Mouse (Mus musculus) E14TG2a.4 (cell line): ENCODE results near the gene Tirap.

ENCODE experiments used
- H3K27me3 ChIP-seq: 2 replicates; pipeline ENCODE4 v1.6.1; 2014; ENCODE audit warnings: low read length, control low read depth; ENCODE audit not compliant: insufficient read depth
- H3K36me3 ChIP-seq: 2 replicates; pipeline ENCODE4 v1.6.1; 2014; ENCODE audit warnings: low read length, control low read depth; ENCODE audit not compliant: insufficient read depth
- H3K4me1 ChIP-seq: replicated peaks from 2 replicates; pipeline ENCODE4 v1.6.1; 2014; ENCODE audit warnings: low read depth, low read length, control low read depth
- H3K4me3 ChIP-seq: replicated peaks from 2 replicates; pipeline ENCODE4 v1.5.1; 2014; ENCODE audit warnings: mild to moderate bottlenecking, low read length
- H3K9me3 ChIP-seq: 2 replicates; pipeline ENCODE4 v1.6.1; 2014; ENCODE audit warnings: low read length, control low read depth
- CTCF ChIP-seq: conservative IDR thresholded peaks from 2 replicates; pipeline ENCODE4 v1.5.1; 2014; ENCODE audit warnings: low read length
- NANOG ChIP-seq: IDR thresholded peaks from 2 replicates; pipeline ENCODE4 v1.6.1; 2014; ENCODE audit warnings: borderline replicate concordance, low read length, mixed read lengths
- POU5F1 ChIP-seq: IDR thresholded peaks from 2 replicates; pipeline ENCODE4 v1.6.1; 2014; ENCODE audit warnings: low read length, borderline replicate concordance

The Tirap gene

DNA sequence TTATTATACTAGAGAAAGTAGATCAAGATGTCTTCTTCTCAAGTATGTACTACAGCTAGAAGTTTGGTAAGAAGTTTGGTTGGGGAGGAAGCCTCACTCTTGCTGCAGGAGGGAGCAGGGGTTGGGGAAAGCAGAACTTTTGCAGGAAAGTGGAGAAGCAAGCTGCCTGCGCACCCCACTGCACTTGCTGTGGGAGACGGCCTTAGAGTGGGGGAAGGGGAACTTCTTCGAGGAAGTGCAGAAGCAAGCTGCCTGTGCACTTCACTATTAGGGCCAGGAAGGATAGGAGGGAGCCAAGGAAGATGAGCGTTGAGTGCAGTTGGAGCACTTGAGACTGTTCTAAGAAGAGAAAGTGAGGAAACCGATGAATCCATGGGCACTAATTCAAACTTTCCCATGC, 16.7 kb downstream of the Tirap start:
- Histone ChIP-seq H3K4me1 (peaks cover 2% of the 10 kb centered on the region; the same call in 1 of the 2 replicates), H3K27me3 (no peaks in the 10 kb centered on the region; the same call in 1 of the 2 replicates)
- TF ChIP-seq CTCF: no peak
- no peak for TF ChIP-seq NANOG
- no peak for TF ChIP-seq POU5F1

DNA sequence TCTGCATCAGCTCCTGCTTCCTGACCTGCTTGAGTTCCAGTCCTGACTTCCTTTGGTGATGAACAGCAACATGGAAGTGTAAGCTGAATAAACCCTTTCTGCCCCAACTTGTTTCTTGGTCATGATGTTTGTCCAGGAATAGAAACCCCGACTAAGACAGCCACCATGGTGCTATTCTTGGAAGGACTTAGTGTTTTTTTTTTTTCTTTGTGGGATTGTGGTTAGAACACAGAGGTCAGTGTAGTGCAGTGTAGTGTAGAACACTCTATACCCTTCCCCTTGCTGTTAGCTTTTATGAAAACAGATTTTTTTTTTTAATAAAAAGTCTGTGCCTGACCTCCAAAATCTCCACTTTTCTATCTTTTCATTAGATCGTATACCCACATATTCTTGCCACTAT, 17.3 kb downstream of the Tirap start:
- TF ChIP-seq CTCF (no peak), NANOG (no peak), POU5F1 (no peak)
- H3K9me3 ChIP-seq: no peaks in the 10 kb centered on the region
- H3K4me3 ChIP-seq: no peak overlapping the region
- H3K36me3 ChIP-seq: no peaks in the 10 kb centered on the region
- H3K4me1 ChIP-seq: 0 out of 2 replicates have a peak, but pooled peaks cover 2% of the 10 kb centered on the region
- H3K27me3 ChIP-seq: no peaks in the 10 kb centered on the region

More for the DNA sequence above, 16.7 kb downstream of the Tirap start:
- no peak overlapping the region for H3K4me3 ChIP-seq
- H3K36me3 ChIP-seq: no peaks in the 10 kb centered on the region
- no peaks in the 10 kb centered on the region for H3K9me3 ChIP-seq

DNA sequence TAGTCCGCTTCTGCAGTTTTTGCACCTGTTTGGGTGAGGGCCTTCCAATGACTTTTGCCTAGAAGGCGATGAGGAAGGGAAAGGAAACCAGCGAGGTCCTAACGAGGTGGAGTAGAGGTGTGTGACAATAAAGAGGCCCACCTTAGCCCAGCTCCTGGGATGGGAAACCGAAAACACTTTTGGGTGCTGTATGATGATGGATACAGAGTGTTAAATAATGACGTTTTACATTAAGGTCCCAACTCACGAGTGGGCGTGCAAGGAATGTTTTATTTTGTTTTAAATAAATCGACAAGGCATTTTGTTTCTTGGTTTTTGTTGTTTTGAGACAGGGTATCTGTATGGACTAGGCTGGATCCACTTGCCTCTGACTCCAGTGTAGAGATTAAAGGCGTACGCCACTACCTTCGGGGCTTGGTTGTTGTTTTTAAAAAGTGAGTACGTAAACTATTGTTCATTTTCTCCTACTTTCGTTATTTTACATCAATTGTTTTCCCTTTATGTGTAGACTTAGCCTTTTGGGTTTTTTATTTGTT, 23.9 kb downstream of the Tirap start:
- no peak for TF ChIP-seq NANOG
- no peak for TF ChIP-seq POU5F1
- TF ChIP-seq CTCF: no peak
- peak overlapping the region; percentile 89 for H3K4me3 ChIP-seq
- no peaks in the 10 kb centered on the region for H3K9me3 ChIP-seq
- H3K27me3 ChIP-seq: no peaks in the 10 kb centered on the region
- H3K4me1 ChIP-seq: peaks cover 37% of the 10 kb centered on the region
- H3K36me3 ChIP-seq: peaks cover 3% of the 10 kb centered on the region

DNA sequence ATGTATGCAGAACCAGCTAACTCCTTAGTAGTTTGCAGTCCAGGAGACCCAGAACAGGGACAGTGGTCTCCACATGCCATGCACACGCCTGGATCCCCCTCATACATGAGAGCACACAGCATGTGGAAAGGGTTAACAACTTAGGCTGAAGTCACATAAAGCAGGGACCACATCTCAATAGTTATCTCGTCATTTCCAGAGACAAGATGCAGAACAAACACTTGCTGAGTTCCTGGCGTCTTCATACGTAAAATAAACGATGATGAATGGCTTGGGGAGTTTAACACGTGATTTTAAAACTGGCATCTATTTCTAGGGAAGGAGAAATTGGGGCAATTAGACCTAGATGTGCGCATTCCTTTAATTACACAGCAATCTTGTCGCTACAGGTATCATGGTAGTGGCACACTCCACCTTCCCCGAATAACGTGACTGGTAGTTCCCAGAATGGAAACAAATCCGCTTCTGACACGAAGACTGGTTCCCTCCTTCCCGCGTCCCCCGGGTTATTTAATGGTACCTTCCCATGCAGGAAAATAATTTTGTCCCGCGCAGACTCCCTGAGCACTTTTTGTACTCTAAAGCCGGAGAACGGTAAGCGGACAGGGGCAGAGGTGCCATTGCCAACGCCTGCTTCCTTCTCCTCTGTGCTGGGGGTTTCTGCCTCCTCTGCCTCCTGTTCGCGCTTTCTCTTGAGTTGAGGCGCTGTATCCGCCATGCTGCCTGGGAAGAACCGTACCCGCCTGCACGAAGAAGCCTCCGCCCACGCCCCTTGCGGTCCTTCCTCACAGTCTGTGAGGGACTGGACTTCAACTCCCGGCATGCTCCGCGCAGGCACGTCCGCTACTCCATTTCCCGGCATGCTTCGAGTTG, 24.6 kb downstream of the Tirap start, which contains the start of gene Dcps:
Dcps (minus strand) TSS at position 811 of the 873 bp plus-strand sequence.
- peaks cover 10% of the 10 kb centered on the region for H3K36me3 ChIP-seq
- no peaks in the 10 kb centered on the region for H3K9me3 ChIP-seq
- H3K4me3 ChIP-seq: peak within 1 kb of the TSS; percentile 89
- TF ChIP-seq POU5F1 (no peak), CTCF (no peak), NANOG (no peak)
- H3K27me3 ChIP-seq: no peaks in the 10 kb centered on the region
- peaks cover 37% of the 10 kb centered on the region for H3K4me1 ChIP-seq

DNA sequence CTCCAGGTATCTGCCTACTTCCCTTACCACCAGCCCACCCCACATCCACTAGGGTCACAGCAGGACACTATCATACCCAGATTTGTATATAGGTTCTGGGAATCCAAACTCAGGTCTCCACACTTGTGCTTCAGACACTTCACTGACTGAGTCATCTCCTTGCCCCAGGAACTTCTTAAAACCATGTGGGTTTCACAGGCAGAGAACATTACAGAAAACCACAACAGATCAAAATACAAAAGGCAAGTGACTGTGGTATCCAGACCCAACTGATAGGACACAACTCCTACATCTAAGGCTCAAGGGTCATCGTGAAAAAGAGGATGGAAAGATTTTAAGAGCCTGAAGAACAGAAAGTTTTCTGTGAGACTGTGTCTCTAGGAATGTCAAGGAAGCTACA, 26.8 kb downstream of the Tirap start:
- TF ChIP-seq CTCF: no peak
- TF ChIP-seq NANOG: no peak
- no peak for TF ChIP-seq POU5F1
- peaks cover 30% of the 10 kb centered on the region for H3K36me3 ChIP-seq
- peaks cover 37% of the 10 kb centered on the region for H3K4me1 ChIP-seq
- H3K9me3 ChIP-seq: no peaks in the 10 kb centered on the region
- no peak overlapping the region for H3K4me3 ChIP-seq
- H3K27me3 ChIP-seq: no peaks in the 10 kb centered on the region

DNA sequence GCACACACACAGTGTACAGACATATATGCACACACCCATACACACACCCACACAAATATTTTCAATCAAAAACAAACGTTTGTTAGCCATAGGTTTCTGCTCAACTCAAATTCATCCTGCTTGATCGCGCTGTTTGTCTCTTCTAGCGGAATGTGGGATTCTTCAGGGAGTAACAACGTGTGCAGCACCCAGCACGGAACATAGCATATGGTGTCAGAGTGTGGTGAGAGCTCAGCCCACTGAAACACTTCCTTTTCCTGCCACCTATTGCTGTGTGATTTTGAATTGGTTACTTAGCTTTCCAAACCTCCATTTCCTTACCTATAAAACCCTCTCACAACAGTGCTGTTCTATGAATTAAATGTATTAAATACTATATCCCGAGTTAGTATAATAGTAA, 30.0 kb downstream of the Tirap start:
- H3K36me3 ChIP-seq: peaks cover 56% of the 10 kb centered on the region
- no peaks in the 10 kb centered on the region for H3K9me3 ChIP-seq
- TF ChIP-seq POU5F1 (no peak), NANOG (no peak), CTCF (no peak)

DNA sequence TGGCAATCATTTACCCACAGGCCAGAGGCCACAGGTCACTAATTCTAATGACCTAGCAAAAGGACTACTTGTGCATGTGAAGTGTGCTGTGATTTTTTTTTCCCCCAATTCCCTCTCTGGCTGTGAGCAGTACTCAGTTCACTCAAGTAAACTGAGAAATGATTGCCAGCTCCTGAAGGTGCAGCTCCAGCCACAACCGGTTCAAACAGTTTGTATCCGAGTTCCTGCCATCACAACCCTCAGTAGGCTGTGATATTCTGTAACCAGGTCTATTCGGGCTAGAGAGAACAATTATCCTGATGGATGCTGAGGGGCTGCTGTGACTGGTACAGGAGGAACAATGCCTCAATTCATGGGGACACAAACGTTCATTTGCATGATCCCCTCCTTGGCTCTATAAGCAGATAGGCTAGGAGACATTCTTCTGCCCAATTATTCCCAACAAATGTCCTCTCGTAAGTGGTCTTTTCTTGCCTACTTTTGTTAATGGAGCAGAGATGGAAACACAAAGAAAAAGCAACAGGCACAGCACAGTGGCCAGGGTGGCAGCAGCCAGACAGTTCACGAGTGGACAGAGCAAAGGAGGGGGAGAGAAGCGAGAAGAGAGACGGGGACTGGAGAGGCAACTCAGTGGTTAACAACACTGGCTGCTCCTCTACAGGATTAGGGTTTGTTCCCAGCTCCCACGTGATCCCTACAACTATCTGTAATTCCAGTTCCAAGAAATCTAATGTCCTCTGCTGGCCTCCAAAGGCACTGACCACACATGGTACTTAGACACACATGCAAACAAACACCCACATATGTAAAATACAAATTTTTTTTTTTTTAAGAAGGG, 33.1 kb downstream of the Tirap start:
- no peaks in the 10 kb centered on the region for H3K9me3 ChIP-seq
- peaks cover 21% of the 10 kb centered on the region for H3K4me1 ChIP-seq
- no peaks in the 10 kb centered on the region for H3K27me3 ChIP-seq
- peaks cover 80% of the 10 kb centered on the region for H3K36me3 ChIP-seq
- TF ChIP-seq CTCF (no peak), POU5F1 (no peak), NANOG (no peak)
- no peak overlapping the region for H3K4me3 ChIP-seq

More for the DNA sequence above, 30.0 kb downstream of the Tirap start:
- H3K4me1 ChIP-seq: peaks cover 39% of the 10 kb centered on the region
- H3K27me3 ChIP-seq: no peaks in the 10 kb centered on the region
- H3K4me3 ChIP-seq: no peak overlapping the region
